Mouse (Mus musculus) hindlimb bud, embryonic 11.5 days (tissue): ENCODE results near the gene Trf.

Source experiments
- DNase-seq: peaks from one replicate; pipeline ENCODE4 v3.0.0-alpha.2; 2012; ENCODE audit warnings: low read depth, low spot score; ENCODE audit errors: extremely low spot score

Gene Trf

GRCm38 (mm10) chr9:103230151-103230951 lies at the start of gene Trf, which contains the start of gene Gm20425:
Trf (minus strand) TSS chr9:103230444.
Gm20425 (minus strand) TSS chr9:103230307.
- no peak for DNase-seq

- no peak for DNase-seq
Measured at GRCm38 (mm10) chr9:103276876-103277275, 46.6 kb upstream of the Trf start.

GRCm38 (mm10) chr9:103275676-103276075 lies 45.4 kb upstream of the Trf start:
- no peak for DNase-seq

- DNase-seq: no peak
Measured at GRCm38 (mm10) chr9:103274819-103275218, 44.6 kb upstream of the Trf start.

GRCm38 (mm10) chr9:103271104-103271503 lies 40.9 kb upstream of the Trf start:
- DNase-seq: no peak

- no peak for DNase-seq
Measured at GRCm38 (mm10) chr9:103265778-103266177, 35.5 kb upstream of the Trf start.

GRCm38 (mm10) chr9:103252906-103253305 lies 22.7 kb upstream of the Trf start:
- DNase-seq: no peak

GRCm38 (mm10) chr9:103248618-103249017 lies 18.4 kb upstream of the Trf start:
- DNase-seq: no peak

GRCm38 (mm10) chr9:103246526-103247168 lies 16.4 kb upstream of the Trf start:
- DNase-seq: no peak

- no peak for DNase-seq
Measured at GRCm38 (mm10) chr9:103243640-103244039, 13.4 kb upstream of the Trf start.

- no peak for DNase-seq
Measured at GRCm38 (mm10) chr9:103241206-103241605, 11.0 kb upstream of the Trf start.

GRCm38 (mm10) chr9:103239471-103239870 lies 9.2 kb upstream of the Trf start:
- no peak for DNase-seq

GRCm38 (mm10) chr9:103234565-103235165 lies 4.4 kb upstream of the Trf start:
- DNase-seq: no peak

- DNase-seq: no peak
Measured at GRCm38 (mm10) chr9:103234059-103234458, 3.8 kb upstream of the Trf start.

- no peak for DNase-seq
Measured at GRCm38 (mm10) chr9:103233006-103233395, 2.8 kb upstream of the Trf start.

- DNase-seq: no peak
Measured at GRCm38 (mm10) chr9:103232232-103233005, 2.2 kb upstream of the Trf start.

- no peak for DNase-seq
Measured at GRCm38 (mm10) chr9:103229037-103229867, 992 bp downstream of the Trf start.

GRCm38 (mm10) chr9:103228370-103229003 lies 1.8 kb downstream of the Trf start:
- no peak for DNase-seq

GRCm38 (mm10) chr9:103227760-103228159 lies 2.5 kb downstream of the Trf start:
- no peak for DNase-seq

- no peak for DNase-seq
Measured at GRCm38 (mm10) chr9:103226806-103227205, 3.4 kb downstream of the Trf start.
